Mouse (Mus musculus): Measurements from ENCODE around the gene Cd200r3. TPM values are rescaled to one million over a fixed set of nuclear protein-coding genes. Genes with fewer than 3 reads are reported as not detected.

The Cd200r3 gene
- polyA plus RNA-seq (2017; shearing (Covaris generic)), result 1 to 10 TPM; 1.5 to 4.1 TPM

DNA sequence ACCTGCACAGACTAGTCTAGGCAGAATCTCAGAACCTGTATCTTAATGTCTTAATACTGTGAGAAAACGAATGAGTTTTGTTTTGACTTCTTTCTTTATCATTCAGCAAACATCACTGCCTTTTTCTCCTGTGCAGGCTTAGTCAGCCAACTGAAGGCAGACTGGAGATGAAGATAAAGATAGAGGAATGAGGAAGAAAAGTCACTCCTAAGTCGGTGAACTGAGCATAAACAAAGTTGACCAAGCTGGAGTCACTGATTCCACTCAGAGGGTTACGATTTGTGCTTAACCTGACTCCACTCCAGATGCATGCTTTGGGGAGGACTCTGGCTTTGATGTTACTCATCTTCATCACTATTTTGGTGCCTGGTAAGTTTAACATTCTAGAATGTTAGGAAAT is at the start of gene Cd200r3:
TSS of gene Cd200r3 (plus strand) at position 211 of the 400 bp plus-strand sequence.

Other genes starting within 250 kb of the Cd200r3 start
- gene Nepro, start 219.4 kb upstream of the Cd200r3 start, polyA plus RNA-seq (2017; shearing (Covaris generic)), result 10 to 100 TPM; 11.1 to 11.6 TPM
- 10 to 100 TPM; 30.4 to 38.3 TPM for gene Gtpbp8, start 197.3 kb upstream of the Cd200r3 start, polyA plus RNA-seq (2017; shearing (Covaris generic))
- gene Cd200r1, start 177.9 kb upstream of the Cd200r3 start, polyA plus RNA-seq (2017; shearing (Covaris generic)), result 10 to 100 TPM; 61.2 to 72.9 TPM
- 1 to 10 TPM; 5.2 to 7.5 TPM for gene Cd200r4, start 131.9 kb upstream of the Cd200r3 start, polyA plus RNA-seq (2017; shearing (Covaris generic))
- 1 to 10 TPM in 1 of 2 experiments, not detected in 1; 1.1 TPM for gene Cd200r2, start 76.6 kb upstream of the Cd200r3 start, polyA plus RNA-seq (2017; shearing (Covaris generic))
- gene Ccdc80, start 149.7 kb downstream of the Cd200r3 start, polyA plus RNA-seq (2017; shearing (Covaris generic)), result 1 to 10 TPM in 1 of 2 experiments, not detected in 1; 1.3 TPM
- 10 to 100 TPM; 36.8 to 53.0 TPM for gene Slc35a5, start 215.0 kb downstream of the Cd200r3 start, polyA plus RNA-seq (2017; shearing (Covaris generic))
- 10 to 100 TPM; 69.8 to 88.2 TPM for gene Atg3, start 215.1 kb downstream of the Cd200r3 start, polyA plus RNA-seq (2017; shearing (Covaris generic))